Mouse (Mus musculus) liver, adult 2 months (tissue): ENCODE results near the gene Mmp3. TPM values are rescaled to one million over a fixed set of nuclear protein-coding genes. Genes with fewer than 3 reads are reported as not detected.

Source experiments
- DNase-seq: peaks from one replicate; pipeline ENCODE4 v3.0.0-alpha.2; 2011; ENCODE audit warnings: low read depth, low spot score; ENCODE audit errors: extremely low read depth
- H3K27ac ChIP-seq: fragments of 200-500 bp; replicated peaks from 2 replicates; pipeline ENCODE4 v1.5.1; 2012; ENCODE audit warnings: low read depth, mild to moderate bottlenecking, control low read depth, inconsistent platforms, low read length; ENCODE audit not compliant: insufficient read depth
- H3K27me3 ChIP-seq: fragments of 200-500 bp; 2 replicates; pipeline ENCODE4 v1.6.1; 2012; ENCODE audit warnings: mild to moderate bottlenecking, moderate library complexity, low read length, inconsistent platforms; ENCODE audit not compliant: control insufficient read depth, insufficient read depth
- H3K36me3 ChIP-seq: fragments of 200-500 bp; 2 replicates; pipeline ENCODE4 v1.6.1; 2012; ENCODE audit warnings: low read length, inconsistent platforms; ENCODE audit not compliant: control insufficient read depth, insufficient read depth
- H3K4me1 ChIP-seq: fragments of 200-500 bp; 2 replicates; pipeline ENCODE4 v1.6.1; 2011; ENCODE audit warnings: low read length; ENCODE audit not compliant: control insufficient read depth, insufficient read depth
- H3K4me3 ChIP-seq: fragments of 200-500 bp; 2 replicates; pipeline ENCODE4 v1.5.1; 2011; ENCODE audit warnings: low read depth, mild to moderate bottlenecking, control low read depth, low read length, moderate library complexity; ENCODE audit not compliant: insufficient read depth
- H3K79me2 ChIP-seq: fragments of 200-500 bp; 2 replicates; pipeline ENCODE4 v1.6.1; 2012; ENCODE audit warnings: inconsistent platforms, mild to moderate bottlenecking, low read length, moderate library complexity; ENCODE audit not compliant: control insufficient read depth, insufficient read depth
- H3K9ac ChIP-seq: fragments of 200-500 bp; 2 replicates; pipeline ENCODE4 v1.6.1; 2012; ENCODE audit warnings: low read depth, mild to moderate bottlenecking, control low read depth, inconsistent platforms, low read length
- CTCF ChIP-seq: fragments of 200-500 bp; IDR thresholded peaks from 2 replicates; pipeline ENCODE4 v1.5.1; 2011; ENCODE audit warnings: low read depth, low read length, control low read depth
- POLR2A ChIP-seq: fragments of 200-500 bp; IDR thresholded peaks from 2 replicates; pipeline ENCODE4 v1.6.1; 2011; ENCODE audit warnings: low read length, control low read depth; ENCODE audit not compliant: insufficient read depth; ENCODE audit errors: extremely low read depth
- WGBS: fragments of 180-500 bp; shearing (Covaris S2); methylation state at CpG from one replicate; pipeline ENCODE4 v1.1.7; 2018; 5-methylcytosine and 5-hydroxymethylcytosine counted together
- polyA plus RNA-seq: library from polyadenylated mRNA; depleted of rRNA; stranded (reverse); fragments of >200 nt; gene quantifications from 2 replicates; pipeline ENCODE4 v1.2.3, GENCODE M21; 2012; rRNA removed
- total RNA-seq: library from RNA; depleted of rRNA; stranded (reverse); fragments of >200 nt; gene quantifications from 2 replicates; pipeline ENCODE4 v1.2.3, GENCODE M21; 2014; rRNA removed

Gene Mmp3
- total and polyA plus RNA-seq, 2 experiments = 0.09 to 0.18 TPM

- Histone ChIP-seq H3K9ac (no peak within 1 kb of the TSS), H3K27ac (no peak within 1 kb of the TSS), H3K79me2 (no peaks in the 10 kb centered on the region), H3K4me1 (no peaks in the 10 kb centered on the region), H3K27me3 (no peaks in the 10 kb centered on the region), H3K36me3 (no peaks in the 10 kb centered on the region), H3K4me3 (no peak within 1 kb of the TSS)
- 87% methylated on average over 3 of the region's 3 CpGs for WGBS
- no peak for TF ChIP-seq POLR2A
- TF ChIP-seq CTCF = no peak
- no peak for DNase-seq
Measured at GRCm38 (mm10) chr9:7502051-7502450, 56.4 kb downstream of the Mmp3 start, which contains the start of gene Mmp10. TSS of gene Mmp10 (plus strand) at chr9:7502352.

Other genes starting within 250 kb of the Mmp3 start
- 0.27 and 0.28 TPM in 2 replicates for gene Mmp13, start 173.3 kb upstream of the Mmp3 start, total RNA-seq
- gene Mmp13, start 173.3 kb upstream of the Mmp3 start, polyA plus RNA-seq = 0.02 and 0.06 TPM in 2 replicates
- gene Mmp12, start 101.4 kb upstream of the Mmp3 start, total RNA-seq = 0.67 and 0.83 TPM in 2 replicates
- 0.07 TPM in 1 of 2 replicates, not detected in the other for gene Mmp12, start 101.4 kb upstream of the Mmp3 start, polyA plus RNA-seq
- gene Mmp1b, start 57.8 kb upstream of the Mmp3 start, total RNA-seq = not detected in 2 replicates
- gene Mmp1b, start 57.8 kb upstream of the Mmp3 start, polyA plus RNA-seq = not detected in 2 replicates
- not detected in 2 replicates for gene Mmp10, start 56.5 kb downstream of the Mmp3 start, total RNA-seq
- not detected in 2 replicates for gene Mmp10, start 56.5 kb downstream of the Mmp3 start, polyA plus RNA-seq
- under 0.01 and 0.07 TPM in 2 replicates for gene Mmp8, start 112.6 kb downstream of the Mmp3 start, total RNA-seq
- 0.09 TPM in 1 of 2 replicates, not detected in the other for gene Mmp8, start 112.6 kb downstream of the Mmp3 start, polyA plus RNA-seq
- 0.87 and 1.1 TPM in 2 replicates for gene Mmp27, start 125.6 kb downstream of the Mmp3 start, total RNA-seq
- 0.07 TPM in 1 of 2 replicates, not detected in the other for gene Mmp27, start 125.6 kb downstream of the Mmp3 start, polyA plus RNA-seq
- gene Mmp20, start 182.4 kb downstream of the Mmp3 start, total RNA-seq = under 0.01 TPM in 1 of 2 replicates, not detected in the other
- not detected in 2 replicates for gene Mmp20, start 182.4 kb downstream of the Mmp3 start, polyA plus RNA-seq
- gene Mmp7, start 246.3 kb downstream of the Mmp3 start, total RNA-seq = 0.13 and 0.55 TPM in 2 replicates
- not detected in 2 replicates for gene Mmp7, start 246.3 kb downstream of the Mmp3 start, polyA plus RNA-seq